Comparison of ENCODE assay signal across 8 mouse cellular contexts in genomic region chr4:150743103-150743502, GRCm38 (mm10).
DNase-seq lines count a peak whose midpoint lies in the region; ATAC-seq lines count a peak whose summit lies in the region.

No protein-coding gene starts in this region.

- no peak for ATAC-seq in CD4-positive, CD25-positive, alpha-beta regulatory T cell, adult 4 months
- ATAC-seq in forebrain, embryonic 12.5 days (ENCODE audit: low FRiP score): 0 out of 2 replicates have a peak, but pooled peaks have one; percentile 44
- peak; percentile 76 for ATAC-seq in midbrain, embryonic 16.5 days

- H3K27me3 ChIP-seq in forebrain, embryonic 12.5 days: no peaks in the 10 kb centered on the region
- no peaks in the 10 kb centered on the region for H3K27me3 ChIP-seq in midbrain, embryonic 16.5 days (ENCODE audit: control insufficient read depth, insufficient read depth, low read depth, low read length)

- H3K36me3 ChIP-seq in forebrain, embryonic 12.5 days (replicated peaks): no peaks in the 10 kb centered on the region
- H3K36me3 ChIP-seq in midbrain, embryonic 16.5 days (ENCODE audit: control insufficient read depth, insufficient read depth, low read length): no peaks in the 10 kb centered on the region

- DNase-seq in CD4-positive, CD25-positive, alpha-beta regulatory T cell, adult 2 months (ENCODE audit: low read depth, low spot score): peak; percentile 63
- peak; percentile 48 for DNase-seq in liver
- no peak for DNase-seq in cerebellum, adult 11 months
- DNase-seq in frontal cortex, postnatal 25 days (ENCODE audit: low spot score in 2 of 2): no peak
- DNase-seq in urinary bladder, postnatal 10 days (ENCODE audit: low spot score): no peak

- H3K4me3 ChIP-seq in forebrain, embryonic 12.5 days (replicated peaks): no peak overlapping the region
- H3K4me3 ChIP-seq in midbrain, embryonic 16.5 days (ENCODE audit: low read depth, low read length): no peak overlapping the region

- H3K4me2 ChIP-seq in forebrain, embryonic 12.5 days: no peak overlapping the region; the same call in 1 of the 2 replicates
- H3K4me2 ChIP-seq in midbrain, embryonic 16.5 days (ENCODE audit: low read length): peak overlapping the region; percentile 30; the same call in 1 of the 2 replicates

- no peak overlapping the region for H3K27ac ChIP-seq in forebrain, embryonic 12.5 days
- no peak overlapping the region for H3K27ac ChIP-seq in midbrain, embryonic 16.5 days (ENCODE audit: low read length)

- H3K9me3 ChIP-seq in forebrain, embryonic 12.5 days: no peaks in the 10 kb centered on the region
- H3K9me3 ChIP-seq in midbrain, embryonic 16.5 days (replicated peaks; ENCODE audit: control insufficient read depth, low read length, poor library complexity, severe bottlenecking): no peaks in the 10 kb centered on the region

- H3K9ac ChIP-seq in forebrain, embryonic 12.5 days: no peak overlapping the region
- no peak overlapping the region for H3K9ac ChIP-seq in midbrain, embryonic 16.5 days (ENCODE audit: low read depth, low read length)

- WGBS in forebrain, embryonic 12.5 days: 28% methylated on average over 6 of the region's 6 CpGs
- WGBS in midbrain, embryonic 16.5 days: 14% methylated on average over 6 of the region's 6 CpGs

- peaks cover 19% of the 10 kb centered on the region for H3K4me1 ChIP-seq in forebrain, embryonic 12.5 days
- H3K4me1 ChIP-seq in midbrain, embryonic 16.5 days (ENCODE audit: control insufficient read depth, insufficient read depth, low read length): peaks cover 17% of the 10 kb centered on the region

Comparison
In these comparisons a context has a peak if more than half of its experiments do, and no peak if none do; other contexts are left out.
1. DNase-seq: peak in CD4-positive, CD25-positive, alpha-beta regulatory T cell, adult 2 months (single experiment) and liver (single experiment); none in cerebellum, adult 11 months (single experiment), frontal cortex, postnatal 25 days (0 of 2) and urinary bladder, postnatal 10 days (single experiment).